ENCODE assay signal across 8 mouse cellular contexts in the genomic region with DNA sequence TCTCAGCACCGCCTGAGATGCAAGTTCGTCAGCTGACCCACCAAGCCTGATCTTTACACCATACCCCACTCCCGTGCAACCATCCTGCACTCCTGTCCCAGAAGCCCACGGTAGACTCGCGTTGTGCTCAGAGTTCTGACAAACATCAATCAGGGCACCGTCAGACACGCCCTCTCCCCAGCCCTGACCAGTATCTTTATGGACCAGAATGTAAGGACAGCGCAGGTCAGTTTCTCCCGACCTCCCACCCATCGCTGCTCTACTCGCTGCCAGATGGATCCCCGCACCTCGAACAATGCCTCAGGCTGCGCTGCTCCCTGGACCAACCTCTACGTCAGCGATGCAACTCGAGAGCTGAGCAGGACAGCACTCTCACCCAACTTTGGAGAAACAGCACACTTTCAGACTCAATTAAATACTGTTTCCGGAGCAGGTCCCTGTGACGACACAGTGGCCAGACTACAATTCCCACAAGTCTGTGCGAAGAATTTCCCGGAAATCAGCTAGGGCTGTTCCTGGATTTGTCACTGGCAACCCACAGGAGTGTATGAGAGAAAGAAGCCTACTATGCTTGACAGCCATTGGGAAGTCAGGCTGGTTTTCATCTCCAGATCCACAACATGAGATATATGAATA. TPM values are rescaled to one million over a fixed set of nuclear protein-coding genes. Genes with fewer than 3 reads are reported as not detected.
DNase-seq lines count a peak whose midpoint lies in the region; ATAC-seq and TF ChIP-seq lines count a peak whose summit lies in the region.

Gene Zfp58 (minus strand): TSS at position 472 of the 636 bp plus-strand sequence.

- ATAC-seq in heart, embryonic 15.5 days (replicated peaks; ENCODE audit: insufficient number of reproducible peaks, insufficient read depth, low FRiP score, low read depth), result peak; percentile 91
- ATAC-seq in liver, embryonic 14.5 days (ENCODE audit: insufficient read depth), result peak; percentile 91
- ATAC-seq in neural tube, embryonic 11.5 days (ENCODE audit: insufficient read depth, low FRiP score, low TSS enrichment), result peak; percentile 98
- ATAC-seq in stomach, postnatal 0 days (ENCODE audit: low FRiP score, low TSS enrichment), result peak; percentile 96

- no peaks in the 10 kb centered on the region for H3K9me3 ChIP-seq in forebrain, embryonic 10.5 days
- H3K9me3 ChIP-seq in heart, embryonic 15.5 days (replicated peaks), result no peaks in the 10 kb centered on the region
- no peaks in the 10 kb centered on the region for H3K9me3 ChIP-seq in liver, embryonic 14.5 days (ENCODE audit: control insufficient read depth, low read length)
- H3K9me3 ChIP-seq in neural tube, embryonic 11.5 days (ENCODE audit: control insufficient read depth, low read length), result no peaks in the 10 kb centered on the region
- no peaks in the 10 kb centered on the region for H3K9me3 ChIP-seq in stomach, postnatal 0 days (ENCODE audit: control insufficient read depth, low read length)

- peak within 1 kb of the TSS; percentile 63 for H3K9ac ChIP-seq in heart, embryonic 15.5 days
- peak within 1 kb of the TSS; percentile 72 for H3K9ac ChIP-seq in liver, embryonic 14.5 days (replicated peaks)
- H3K9ac ChIP-seq in neural tube, embryonic 11.5 days (ENCODE audit: low read length), result peak within 1 kb of the TSS; percentile 64
- H3K9ac ChIP-seq in stomach, postnatal 0 days (ENCODE audit: low read length), result peak within 1 kb of the TSS; percentile 66

- H3K4me3 ChIP-seq in forebrain, embryonic 10.5 days, result peak within 1 kb of the TSS; percentile 78
- H3K4me3 ChIP-seq in heart, embryonic 15.5 days, result peak within 1 kb of the TSS; percentile 75
- H3K4me3 ChIP-seq in liver, embryonic 14.5 days (ENCODE audit: insufficient read depth in 1 of 2, low read depth in 2 of 2, low read length in 2 of 2), result peak within 1 kb of the TSS; percentile 69 to 93
- peak within 1 kb of the TSS; percentile 75 for H3K4me3 ChIP-seq in neural tube, embryonic 11.5 days (ENCODE audit: low read depth, low read length)
- peak within 1 kb of the TSS; percentile 78 for H3K4me3 ChIP-seq in stomach, postnatal 0 days (ENCODE audit: low read depth, low read length)

- peak within 1 kb of the TSS; percentile 83 for H3K27ac ChIP-seq in forebrain, embryonic 10.5 days
- H3K27ac ChIP-seq in heart, embryonic 15.5 days, result peak within 1 kb of the TSS; percentile 35
- no peak within 1 kb of the TSS for H3K27ac ChIP-seq in liver, embryonic 14.5 days
- no peak within 1 kb of the TSS for H3K27ac ChIP-seq in neural tube, embryonic 11.5 days (ENCODE audit: low read depth, low read length)
- H3K27ac ChIP-seq in stomach, postnatal 0 days (replicated peaks), result peak within 1 kb of the TSS; percentile 65

- no peak for TF ChIP-seq CTCF in liver, embryonic 14.5 days (IDR thresholded peaks at IDR 0.05; ENCODE audit: low read depth)
- no peak for TF ChIP-seq CTCF in stomach, postnatal 0 days (IDR thresholded peaks at IDR 0.05; ENCODE audit: low read depth)

- no peak for TF ChIP-seq EP300 in liver, embryonic 14.5 days (IDR thresholded peaks at IDR 0.05; ENCODE audit: low read depth)
- TF ChIP-seq EP300 in stomach, postnatal 0 days (optimal IDR thresholded peaks at IDR 0.05), result no peak

- WGBS in forebrain, embryonic 10.5 days, result under 1% methylated on average over 22 of the region's 22 CpGs
- WGBS in heart, embryonic 15.5 days, result under 1% methylated on average over 22 of the region's 22 CpGs
- WGBS in liver, embryonic 14.5 days (ENCODE audit: insufficient replicate concordance), result 1% methylated on average over 22 of the region's 22 CpGs
- under 1% methylated on average over 22 of the region's 22 CpGs for WGBS in neural tube, embryonic 11.5 days
- under 1% methylated on average over 22 of the region's 22 CpGs for WGBS in stomach, postnatal 0 days

- peaks cover 9% of the 10 kb centered on the region for H3K4me1 ChIP-seq in forebrain, embryonic 10.5 days
- peaks cover 8% of the 10 kb centered on the region for H3K4me1 ChIP-seq in heart, embryonic 15.5 days (replicated peaks)
- H3K4me1 ChIP-seq in liver, embryonic 14.5 days (replicated peaks; ENCODE audit: control insufficient read depth in 2 of 2, insufficient read depth in 2 of 2, low read length in 1 of 2), result no peaks in the 10 kb centered on the region; a peak in 1 of 4 replicates
- no peaks in the 10 kb centered on the region for H3K4me1 ChIP-seq in neural tube, embryonic 11.5 days (ENCODE audit: control insufficient read depth, insufficient read depth, low read length)
- H3K4me1 ChIP-seq in stomach, postnatal 0 days (replicated peaks; ENCODE audit: control insufficient read depth, insufficient read depth), result no peaks in the 10 kb centered on the region

- H3K27me3 ChIP-seq in forebrain, embryonic 10.5 days (ENCODE audit: poor library complexity, severe bottlenecking), result no peaks in the 10 kb centered on the region
- no peaks in the 10 kb centered on the region for H3K27me3 ChIP-seq in heart, embryonic 15.5 days
- no peaks in the 10 kb centered on the region for H3K27me3 ChIP-seq in liver, embryonic 14.5 days (ENCODE audit: control insufficient read depth, insufficient read depth, low read length)
- H3K27me3 ChIP-seq in neural tube, embryonic 11.5 days (ENCODE audit: control insufficient read depth, insufficient read depth, low read length), result no peaks in the 10 kb centered on the region
- no peaks in the 10 kb centered on the region for H3K27me3 ChIP-seq in stomach, postnatal 0 days (ENCODE audit: control insufficient read depth, insufficient read depth, low read length)

- peak within 1 kb of the TSS; percentile 71 for H3K4me2 ChIP-seq in heart, embryonic 15.5 days
- H3K4me2 ChIP-seq in liver, embryonic 14.5 days (ENCODE audit: low read depth), result peak within 1 kb of the TSS; percentile 80
- peak within 1 kb of the TSS; percentile 72 for H3K4me2 ChIP-seq in neural tube, embryonic 11.5 days (ENCODE audit: low read depth)
- H3K4me2 ChIP-seq in stomach, postnatal 0 days (replicated peaks; ENCODE audit: low read depth), result peak within 1 kb of the TSS; percentile 85

- peak; percentile 67 to 70 for DNase-seq in CD8-positive naive resting alpha-beta T cell, adult 2 months (ENCODE audit: low read depth in 2 of 2, low spot score in 2 of 2)
- peak; percentile 70 for DNase-seq in c-Kit-positive CD71-negative TER-119-negative erythroid progenitor cells, embryonic 14.5 days (ENCODE audit: low read depth)
- peak; percentile 76 for DNase-seq in forebrain, embryonic 10.5 days (ENCODE audit: extremely low spot score, low spot score)
- DNase-seq in kidney, postnatal 25 days, result peak; percentile 87 to 89
- peak; percentile 65 to 75 (median 72) for DNase-seq in liver, embryonic 14.5 days (ENCODE audit: low read depth in 3 of 3, low spot score in 3 of 3)
- peak; percentile 80 for DNase-seq in neural tube, embryonic 11.5 days (ENCODE audit: low spot score)
- DNase-seq in stomach, postnatal 0 days (ENCODE audit: low spot score), result peak; percentile 86

- peaks cover 10% of the 10 kb centered on the region for H3K36me3 ChIP-seq in forebrain, embryonic 10.5 days (replicated peaks)
- H3K36me3 ChIP-seq in heart, embryonic 15.5 days, result peaks cover 7% of the 10 kb centered on the region
- H3K36me3 ChIP-seq in liver, embryonic 14.5 days (replicated peaks; ENCODE audit: control insufficient read depth, insufficient read depth, low read depth), result no peaks in the 10 kb centered on the region
- no peaks in the 10 kb centered on the region for H3K36me3 ChIP-seq in neural tube, embryonic 11.5 days (ENCODE audit: control insufficient read depth, insufficient read depth, low read length)
- no peaks in the 10 kb centered on the region for H3K36me3 ChIP-seq in stomach, postnatal 0 days (ENCODE audit: control insufficient read depth, insufficient read depth, low read length)

RNA-seq across cellular contexts. Expression of gene Zfp58, which starts in this region (rescaled TPM):
- polyA plus RNA-seq in forebrain, embryonic 10.5 days (2016; fragmentation: Nextera tagmentation; extraction: Ambion mirVana), result 14.6 and 14.8 TPM in 2 replicates
- 7.8 and 8.0 TPM in 2 replicates for polyA plus RNA-seq in heart, embryonic 15.5 days (2015; fragmentation: Nextera tagmentation; extraction: Ambion mirVana)
- 0.65 and 1.1 TPM in 2 replicates for polyA plus RNA-seq in liver, embryonic 14.5 days (2012; rRNA removed)
- polyA plus RNA-seq in liver, embryonic 14.5 days (2014; fragmentation: Nextera tagmentation; extraction: Ambion mirVana), result 1.6 and 1.7 TPM in 2 replicates
- polyA plus RNA-seq in neural tube, embryonic 11.5 days (2014; fragmentation: Nextera tagmentation; extraction: Ambion mirVana), result 15.7 and 17.7 TPM in 2 replicates
- polyA plus RNA-seq in stomach, postnatal 0 days (2015; fragmentation: Nextera tagmentation; extraction: Ambion mirVana), result 5.6 and 5.8 TPM in 2 replicates

Comparison
In these comparisons a context has a peak if more than half of its experiments do, and no peak if none do; other contexts are left out.
1. H3K27ac ChIP-seq: peak in forebrain, embryonic 10.5 days (single experiment), heart, embryonic 15.5 days (single experiment) and stomach, postnatal 0 days (single experiment); none in liver, embryonic 14.5 days (single experiment) and neural tube, embryonic 11.5 days (single experiment).
2. Peak in every context shown above with its lines, with median percentiles within 50 percentile points of each other: DNase-seq, H3K4me3 ChIP-seq, ATAC-seq, H3K4me2 ChIP-seq and H3K9ac ChIP-seq.